Mouse (Mus musculus) 3134 (cell line): ENCODE measurements around the gene Map2k1.
"Not testable (repeated sequence)": the region's sequence is repeated elsewhere in the genome, so short reads cannot be mapped to it uniquely, and the experiment has no call there.

Experiments
- DNase-seq: peaks from one replicate; pipeline ENCODE4 v3.0.0-alpha.2; 2011; ENCODE audit warnings: low spot score; ENCODE audit not compliant: insufficient read length; ENCODE audit errors: extremely low read depth

The Map2k1 gene

GRCm38 (mm10) chr9:64216090-64216489, 37.3 kb downstream of the Map2k1 start:
- DNase-seq: no peak

GRCm38 (mm10) chr9:64214452-64214851, 39.0 kb downstream of the Map2k1 start:
- DNase-seq: no peak

GRCm38 (mm10) chr9:64207509-64208084, 45.8 kb downstream of the Map2k1 start:
- DNase-seq: no peak

GRCm38 (mm10) chr9:64202866-64203265, 50.6 kb downstream of the Map2k1 start:
- no peak for DNase-seq

GRCm38 (mm10) chr9:64202331-64202730, 51.1 kb downstream of the Map2k1 start:
- DNase-seq: peak; percentile 65

DNA sequence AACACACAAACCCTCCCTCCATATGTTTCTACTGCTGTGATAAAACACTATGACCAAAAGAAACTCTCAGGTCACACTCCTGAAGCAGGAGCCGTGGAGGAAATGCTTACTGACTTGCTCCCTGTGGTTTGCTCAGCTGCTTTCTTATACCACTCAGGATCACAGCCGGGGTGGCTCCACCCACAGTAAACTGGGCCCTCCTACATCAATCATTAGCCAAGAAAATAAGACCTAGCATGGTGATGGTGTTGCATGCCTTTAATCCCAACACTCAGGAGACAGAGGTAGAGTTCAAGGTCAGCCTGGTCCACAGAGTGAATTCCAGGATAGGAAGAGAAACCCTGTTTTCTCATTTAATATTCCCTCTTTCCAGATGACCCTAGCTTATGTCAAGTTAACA, 53.5 kb downstream of the Map2k1 start:
- DNase-seq: no peak

- not testable (repeated sequence) for DNase-seq
Measured at GRCm38 (mm10) chr9:64198763-64199418, 54.5 kb downstream of the Map2k1 start.

- no peak for DNase-seq
Measured at GRCm38 (mm10) chr9:64198068-64198762, 55.2 kb downstream of the Map2k1 start.

GRCm38 (mm10) chr9:64197524-64197923, 55.9 kb downstream of the Map2k1 start:
- DNase-seq: no peak

DNA sequence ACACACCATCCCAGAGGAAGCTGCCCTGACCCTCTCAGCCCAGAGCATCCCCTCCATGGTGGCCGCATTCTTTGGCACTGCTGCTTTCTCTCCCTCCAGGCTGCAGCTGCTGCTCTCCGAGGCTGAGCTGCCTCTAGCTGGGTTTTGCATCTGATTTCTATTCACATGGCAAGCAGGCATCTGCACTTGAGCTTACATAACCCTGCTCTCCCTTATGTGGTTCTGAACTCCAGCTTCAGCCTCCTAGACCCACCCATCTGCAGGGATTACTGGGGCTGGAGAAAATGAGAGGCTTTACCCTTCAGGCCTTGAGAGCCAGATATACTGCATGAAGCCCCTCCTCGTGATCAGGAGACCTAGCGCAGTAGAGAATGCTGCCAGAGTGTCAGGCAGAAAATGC, 57.9 kb downstream of the Map2k1 start:
- DNase-seq: no peak

DNA sequence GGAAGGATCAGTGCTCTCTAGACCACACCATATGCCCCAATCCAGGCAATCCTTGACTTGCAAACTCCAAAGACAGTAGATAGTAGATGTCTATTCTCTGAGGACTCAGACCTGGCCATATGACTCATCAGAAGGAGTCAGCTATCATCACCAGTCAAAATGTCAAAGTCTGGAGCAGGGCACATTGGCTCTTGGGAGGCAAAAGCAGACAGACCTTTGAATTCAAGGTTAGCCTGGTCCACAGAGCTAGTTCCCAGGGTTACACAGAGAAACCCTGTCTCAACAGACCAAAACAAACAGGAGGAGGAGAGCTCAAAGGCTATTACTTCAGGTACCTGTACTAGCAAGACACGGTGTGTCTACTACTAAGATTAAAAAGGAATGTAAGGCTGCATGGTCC, 59.6 kb downstream of the Map2k1 start:
- no peak for DNase-seq

GRCm38 (mm10) chr9:64184166-64184840, 69.1 kb downstream of the Map2k1 start:
- no peak for DNase-seq

DNA sequence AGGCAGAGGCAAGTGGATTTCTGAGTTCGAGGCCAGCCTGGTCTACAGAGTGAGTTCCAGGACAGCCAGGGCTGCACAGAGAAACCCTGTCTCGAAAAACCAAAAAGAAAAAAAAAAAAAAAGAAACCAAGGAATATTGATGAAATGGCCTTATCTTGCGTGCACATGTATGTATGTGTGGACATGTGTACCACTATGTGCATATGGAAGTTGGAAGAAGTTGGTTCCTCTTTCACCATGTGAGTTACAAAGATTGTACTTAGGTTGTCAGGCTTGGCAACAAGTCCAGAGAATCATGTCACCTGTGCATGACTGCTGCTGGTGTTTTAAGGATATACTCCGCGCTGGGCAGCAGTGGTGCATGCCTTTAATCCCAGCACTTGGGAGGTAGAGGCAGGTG, 70.1 kb downstream of the Map2k1 start:
- DNase-seq: not testable (repeated sequence)

DNA sequence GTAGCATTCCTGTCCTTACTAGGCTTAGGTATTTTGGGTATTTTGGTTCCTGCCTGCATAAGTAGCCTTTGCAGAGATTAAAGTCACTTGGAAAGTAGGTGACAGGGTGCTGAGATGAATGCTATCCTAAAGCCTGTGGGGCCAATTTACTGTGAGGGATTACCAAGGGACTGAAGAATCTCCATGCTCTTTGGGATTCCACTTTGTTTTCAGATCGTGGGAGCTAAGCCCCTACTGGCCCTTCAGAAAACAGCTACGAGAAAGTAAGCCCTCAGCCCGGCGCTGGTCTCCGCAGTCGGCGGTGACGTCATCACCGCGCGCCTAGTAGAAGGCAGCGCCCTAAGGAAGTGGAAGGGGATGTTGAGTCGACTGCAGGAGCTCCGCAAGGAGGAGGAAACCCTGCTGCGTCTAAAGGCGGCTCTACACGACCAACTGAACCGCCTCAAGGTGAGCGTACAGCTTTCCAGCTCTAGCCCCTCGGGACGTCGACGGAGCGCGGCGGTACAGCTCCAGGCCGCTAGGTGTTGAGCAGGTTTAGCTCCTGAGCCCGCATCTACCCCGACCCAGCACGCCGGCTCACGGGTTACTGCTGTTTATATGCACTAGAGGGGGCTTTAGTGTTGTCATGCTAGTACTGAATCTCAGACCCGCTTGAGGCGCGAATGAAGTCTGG, 74.3 kb downstream of the Map2k1 start, which contains the start of gene Snapc5:
Snapc5 (plus strand) TSS at position 301 of the 673 bp plus-strand sequence.
- peak; percentile 85 for DNase-seq

- no peak for DNase-seq
Measured at GRCm38 (mm10) chr9:64178610-64178973, 74.8 kb downstream of the Map2k1 start.

- DNase-seq: no peak
Measured at GRCm38 (mm10) chr9:64175378-64175777, 78.1 kb downstream of the Map2k1 start.

DNA sequence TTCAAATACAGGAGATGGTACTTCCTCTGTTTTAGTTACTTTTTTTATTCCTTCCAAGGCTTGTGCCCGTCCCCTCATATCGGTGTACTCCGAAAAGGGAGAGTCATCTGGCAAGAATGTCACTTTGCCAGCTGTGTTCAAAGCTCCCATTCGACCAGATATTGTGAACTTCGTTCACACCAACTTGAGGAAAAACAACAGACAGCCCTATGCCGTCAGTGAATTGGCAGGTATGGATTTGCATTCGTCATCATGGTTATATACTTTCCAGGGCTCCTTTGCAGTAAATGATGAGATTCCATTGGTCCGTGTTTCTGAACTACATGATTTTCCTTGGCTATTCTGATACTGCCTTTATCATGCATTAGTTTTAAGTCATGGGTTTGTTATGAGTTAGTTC, 78.7 kb downstream of the Map2k1 start:
- no peak for DNase-seq

DNA sequence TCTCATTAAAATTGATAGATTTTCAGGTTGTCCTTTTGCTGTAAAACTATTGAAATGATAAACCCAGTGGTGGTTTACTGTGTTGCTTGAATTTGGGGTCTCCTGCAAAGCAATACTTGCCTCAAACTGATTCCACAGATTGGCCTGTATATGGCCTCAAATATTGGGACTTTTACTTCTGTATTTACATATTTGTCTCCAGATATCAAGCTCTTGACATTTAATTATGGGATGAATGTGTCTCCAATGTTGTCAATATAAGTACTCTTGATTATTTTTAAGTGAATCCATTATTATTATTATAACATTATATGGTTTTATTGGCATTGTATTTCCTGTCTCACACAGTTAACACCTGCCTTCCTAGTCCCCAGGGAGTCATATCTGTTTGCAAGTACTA, 79.1 kb downstream of the Map2k1 start:
- DNase-seq: no peak

GRCm38 (mm10) chr9:64173666-64174220, 79.7 kb downstream of the Map2k1 start:
- no peak for DNase-seq

GRCm38 (mm10) chr9:64172816-64173665, 80.4 kb downstream of the Map2k1 start, which contains the start of the genes Zwilch and Rpl4:
Gene Zwilch (minus strand): TSS chr9:64173104.
Gene Rpl4 (plus strand): TSS chr9:64173375.
- DNase-seq: peak; percentile 80
